Mouse (Mus musculus): ENCODE results near the gene Vps8.

Vps8 gene

GRCm38 (mm10) chr16:21553506-21553905 is 130.6 kb downstream of the Vps8 start:
- DNase-seq (ENCODE audit: low spot score): no peak

- no peak for DNase-seq (ENCODE audit: low spot score)
These were observed 139.8 kb downstream of the Vps8 start for GRCm38 (mm10) chr16:21562625-21563300.

GRCm38 (mm10) chr16:21563322-21563721 is 140.4 kb downstream of the Vps8 start:
- no peak for DNase-seq (ENCODE audit: low spot score)

- DNase-seq (ENCODE audit: low spot score): no peak
These were observed 144.2 kb downstream of the Vps8 start for GRCm38 (mm10) chr16:21567093-21567492.

GRCm38 (mm10) chr16:21569952-21570351 is 147.0 kb downstream of the Vps8 start:
- DNase-seq (ENCODE audit: low spot score): no peak

GRCm38 (mm10) chr16:21570786-21571185 is 147.9 kb downstream of the Vps8 start:
- DNase-seq (ENCODE audit: low spot score): no peak

GRCm38 (mm10) chr16:21576000-21576420 is 153.1 kb downstream of the Vps8 start:
- DNase-seq (ENCODE audit: low spot score): no peak

GRCm38 (mm10) chr16:21589110-21589509 is 166.2 kb downstream of the Vps8 start:
- DNase-seq (ENCODE audit: low spot score): no peak

GRCm38 (mm10) chr16:21590806-21591205 is 167.9 kb downstream of the Vps8 start:
- DNase-seq (ENCODE audit: low spot score): no peak

GRCm38 (mm10) chr16:21591511-21591910 is 168.6 kb downstream of the Vps8 start:
- DNase-seq (ENCODE audit: low spot score): no peak

- no peak for DNase-seq (ENCODE audit: low spot score)
These were observed 172.6 kb downstream of the Vps8 start for GRCm38 (mm10) chr16:21595539-21595938.

GRCm38 (mm10) chr16:21604354-21604753 is 181.4 kb downstream of the Vps8 start:
- DNase-seq (ENCODE audit: low spot score): no peak

GRCm38 (mm10) chr16:21606249-21607020 is 183.5 kb downstream of the Vps8 start:
- no peak for DNase-seq (ENCODE audit: low spot score)

GRCm38 (mm10) chr16:21607021-21607650 is 184.2 kb downstream of the Vps8 start:
- no peak for DNase-seq (ENCODE audit: low spot score)

GRCm38 (mm10) chr16:21607651-21608040 is 184.7 kb downstream of the Vps8 start:
- no peak for DNase-seq (ENCODE audit: low spot score)

GRCm38 (mm10) chr16:21608176-21608865 is 185.4 kb downstream of the Vps8 start:
- no peak for DNase-seq (ENCODE audit: low spot score)

GRCm38 (mm10) chr16:21610473-21610872 is 187.6 kb downstream of the Vps8 start:
- no peak for DNase-seq (ENCODE audit: low spot score)

GRCm38 (mm10) chr16:21615802-21616201 is 192.9 kb downstream of the Vps8 start:
- peak; percentile 20 for DNase-seq (ENCODE audit: low spot score)

GRCm38 (mm10) chr16:21620630-21621029 is 197.7 kb downstream of the Vps8 start:
- no peak for DNase-seq (ENCODE audit: low spot score)

GRCm38 (mm10) chr16:21625784-21626634 is 203.1 kb downstream of the Vps8 start:
- no peak for DNase-seq (ENCODE audit: low spot score)

GRCm38 (mm10) chr16:21627248-21627647 is 204.3 kb downstream of the Vps8 start:
- no peak for DNase-seq (ENCODE audit: low spot score)

Data from urinary bladder, postnatal 14 days (tissue).